Mouse (Mus musculus): ENCODE data around the gene Crtap.
"Not testable (repeated sequence)": the region's sequence is repeated elsewhere in the genome, so short reads cannot be mapped to it uniquely, and the experiment has no call there.

Gene Crtap

DNA sequence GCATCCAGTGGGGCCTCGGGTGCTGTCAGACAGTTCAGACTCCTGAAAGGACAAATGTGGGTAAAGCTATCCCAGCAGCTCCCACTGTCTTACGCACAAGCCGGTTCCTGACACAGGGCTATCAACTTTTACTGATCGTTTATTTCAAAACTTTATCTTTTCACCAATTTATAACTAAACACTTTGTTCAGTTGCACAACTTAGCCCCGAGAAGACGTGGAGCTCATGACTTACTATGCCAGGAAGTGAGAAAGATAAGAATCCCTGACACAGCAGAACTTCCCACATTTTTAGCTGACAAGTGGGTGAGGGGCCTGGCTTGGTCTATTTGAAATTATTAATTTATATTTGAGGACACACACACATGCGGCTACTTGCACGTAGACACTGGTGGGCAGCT lies 4.2 kb upstream of the Crtap start:
- no peak for DNase-seq

DNA sequence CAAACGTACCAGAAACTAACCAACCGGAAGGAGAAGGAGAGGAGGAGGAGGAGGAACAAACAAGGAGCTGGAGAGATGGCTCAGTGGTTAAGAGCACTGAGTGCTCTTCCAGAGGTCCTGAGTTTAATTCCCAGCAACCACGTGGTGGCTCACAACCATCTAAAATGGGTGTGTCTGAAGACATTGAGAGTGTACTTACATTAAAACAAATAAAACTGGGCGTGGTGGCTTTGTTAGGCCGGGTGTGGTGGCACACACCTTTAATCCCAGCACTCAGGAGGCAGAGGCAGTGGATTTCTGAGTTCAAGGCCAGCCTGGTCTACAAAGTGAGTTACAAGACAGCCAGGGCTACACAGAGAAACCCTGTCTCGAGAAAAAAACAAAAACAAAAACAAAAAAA lies 3.7 kb upstream of the Crtap start:
- DNase-seq = not testable (repeated sequence)

DNA sequence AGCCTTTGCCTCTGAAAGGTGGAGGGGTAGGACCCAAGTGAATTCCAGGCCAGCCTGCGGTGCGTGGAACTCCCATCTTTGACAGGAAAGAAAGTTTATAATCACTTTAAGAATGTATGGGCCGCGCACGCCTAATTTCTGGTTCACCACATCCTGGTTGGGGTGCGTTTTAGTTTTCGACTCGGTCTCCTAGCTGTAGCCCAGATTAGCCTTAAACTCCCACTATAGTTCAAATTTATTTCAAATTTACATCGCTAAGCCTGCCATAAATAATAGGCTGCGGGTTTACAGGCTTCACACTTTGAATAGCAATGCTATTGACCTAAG lies 237 bp upstream of the Crtap start:
- DNase-seq = no peak

DNA sequence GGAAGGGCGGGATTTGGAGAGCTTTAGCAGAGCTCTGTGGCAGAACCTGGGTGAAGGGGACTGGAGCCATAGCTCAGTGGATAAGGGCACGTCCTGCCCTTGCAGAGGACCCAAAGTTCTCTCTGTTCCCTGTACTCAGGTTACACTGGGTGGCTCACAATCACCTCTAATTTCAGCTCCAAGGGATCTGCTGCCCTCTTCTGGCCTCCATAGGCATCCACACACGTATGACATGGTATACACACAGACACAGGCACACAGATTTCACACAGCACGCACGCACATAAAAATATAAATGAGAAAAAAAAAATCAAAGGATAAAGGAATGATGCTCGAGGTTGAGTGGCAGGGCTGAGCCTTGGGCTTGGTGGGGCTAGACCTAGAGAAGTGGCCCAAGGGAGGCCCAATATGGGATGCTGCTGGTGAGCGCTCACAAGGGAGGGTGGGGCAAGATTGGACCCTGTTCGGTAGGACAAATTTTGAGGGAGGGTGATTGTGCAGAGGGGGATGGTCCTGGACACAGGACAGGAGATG lies 1.0 kb downstream of the Crtap start:
- DNase-seq = peak; percentile 26 to 39

DNA sequence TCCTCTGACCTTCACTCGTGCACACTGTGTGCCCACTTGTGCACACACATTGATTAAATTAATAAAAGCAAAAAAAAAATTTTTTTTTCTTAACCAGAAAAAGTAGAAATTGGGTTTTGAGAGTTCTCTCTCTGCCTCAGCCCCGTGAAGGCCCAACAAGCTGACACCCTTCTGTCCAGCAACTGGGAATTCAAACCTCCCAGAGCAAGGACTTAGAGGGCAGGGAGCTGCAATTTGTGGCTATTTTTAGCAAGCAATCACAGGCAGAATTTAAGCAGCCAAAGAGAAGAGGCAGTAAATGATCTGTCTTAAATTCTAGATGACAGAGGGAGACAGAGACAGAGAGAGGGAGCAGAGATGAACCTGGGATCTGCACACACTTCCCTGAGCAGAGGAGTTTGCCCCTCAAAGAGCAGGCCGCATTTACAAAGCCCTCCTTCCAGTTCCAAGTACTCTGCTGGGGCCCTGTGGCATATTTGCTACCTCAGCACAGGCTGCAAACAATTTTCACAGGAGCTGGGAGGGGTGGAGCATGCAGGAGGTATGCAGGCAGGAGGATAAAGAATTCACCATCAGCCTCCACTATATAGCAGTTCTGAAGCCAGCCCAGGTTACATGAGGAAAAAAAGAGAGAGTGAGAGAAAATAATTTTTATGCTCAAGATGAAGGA lies 1.6 kb downstream of the Crtap start:
- no peak for DNase-seq

DNA sequence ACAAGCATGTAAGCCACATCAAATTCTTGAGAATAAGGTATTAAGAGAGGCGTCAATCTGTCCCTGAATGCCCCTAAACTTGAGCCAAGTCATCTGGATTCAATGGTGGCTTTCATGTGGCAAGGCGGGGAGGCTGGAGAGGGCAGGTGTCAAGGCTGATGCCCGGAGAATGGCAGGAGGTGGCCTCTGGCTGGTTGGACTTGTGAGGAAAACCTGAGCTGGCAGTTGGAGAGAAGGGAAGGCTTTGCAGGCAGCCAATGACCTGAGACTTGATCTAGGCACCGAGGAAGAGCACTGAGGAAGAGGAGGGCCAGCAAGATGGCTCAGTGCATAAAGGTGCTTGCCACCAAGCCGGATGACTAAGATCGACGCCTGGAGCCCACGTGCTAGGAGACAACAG lies 2.2 kb downstream of the Crtap start:
- DNase-seq = peak; percentile 49 to 50

DNA sequence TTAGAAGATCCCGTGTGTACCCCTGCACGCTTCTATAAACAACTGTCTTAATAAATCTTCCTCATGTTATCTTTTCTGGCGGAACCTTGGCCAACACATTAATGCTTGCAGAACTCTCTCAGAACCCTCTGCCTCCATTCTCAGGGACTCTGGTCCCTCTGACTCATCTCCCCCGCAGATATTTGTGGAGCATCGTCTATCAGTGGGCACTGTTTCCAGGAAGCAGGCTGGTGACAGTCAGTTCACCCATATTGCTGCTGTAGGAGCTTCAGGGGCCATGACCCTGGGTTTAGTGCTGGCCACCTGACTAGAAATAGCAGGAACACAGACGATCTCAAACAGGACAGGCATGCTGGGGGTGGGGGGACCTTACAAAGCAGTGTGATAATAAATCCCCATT lies 3.4 kb downstream of the Crtap start:
- no peak for DNase-seq

DNA sequence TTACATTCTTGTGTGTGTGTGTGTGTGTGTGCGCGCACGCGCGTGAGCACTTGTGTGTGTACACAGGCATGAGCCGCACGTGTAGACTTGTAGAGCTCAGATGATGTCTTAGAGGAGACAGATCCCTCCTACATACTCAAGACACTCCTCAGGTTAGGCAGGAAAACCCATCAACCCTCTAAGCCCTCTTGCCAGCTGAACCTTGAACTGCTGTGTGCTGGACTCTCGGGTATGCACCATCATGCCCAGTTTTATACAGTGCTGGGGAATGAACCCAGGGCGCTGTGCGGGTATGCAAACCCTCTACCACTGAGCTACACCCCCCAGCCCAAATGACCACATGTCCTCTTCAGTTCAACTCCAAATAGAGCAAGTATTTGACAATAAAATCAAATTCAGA lies 5.3 kb downstream of the Crtap start:
- DNase-seq = no peak

DNA sequence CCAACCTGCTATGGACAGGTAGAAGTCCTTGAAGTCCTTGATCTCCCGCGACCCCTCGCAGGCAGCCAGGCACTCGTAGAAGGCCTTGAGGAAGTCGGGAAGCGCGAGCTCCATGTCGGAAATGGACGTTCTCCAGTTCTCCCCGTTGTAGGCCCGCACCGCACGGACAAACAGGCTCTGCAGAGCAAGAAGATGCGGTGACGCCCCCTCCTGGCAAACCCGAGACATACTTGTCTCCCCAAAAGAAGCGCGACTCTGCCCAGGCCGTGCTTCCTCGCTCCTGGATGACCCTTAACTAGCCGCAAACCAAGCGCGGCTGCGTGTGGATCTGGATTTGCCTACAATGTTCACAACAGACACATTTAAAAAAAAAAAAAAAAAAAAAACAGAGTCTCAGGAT lies 5.8 kb downstream of the Crtap start:
- no peak for DNase-seq

DNA sequence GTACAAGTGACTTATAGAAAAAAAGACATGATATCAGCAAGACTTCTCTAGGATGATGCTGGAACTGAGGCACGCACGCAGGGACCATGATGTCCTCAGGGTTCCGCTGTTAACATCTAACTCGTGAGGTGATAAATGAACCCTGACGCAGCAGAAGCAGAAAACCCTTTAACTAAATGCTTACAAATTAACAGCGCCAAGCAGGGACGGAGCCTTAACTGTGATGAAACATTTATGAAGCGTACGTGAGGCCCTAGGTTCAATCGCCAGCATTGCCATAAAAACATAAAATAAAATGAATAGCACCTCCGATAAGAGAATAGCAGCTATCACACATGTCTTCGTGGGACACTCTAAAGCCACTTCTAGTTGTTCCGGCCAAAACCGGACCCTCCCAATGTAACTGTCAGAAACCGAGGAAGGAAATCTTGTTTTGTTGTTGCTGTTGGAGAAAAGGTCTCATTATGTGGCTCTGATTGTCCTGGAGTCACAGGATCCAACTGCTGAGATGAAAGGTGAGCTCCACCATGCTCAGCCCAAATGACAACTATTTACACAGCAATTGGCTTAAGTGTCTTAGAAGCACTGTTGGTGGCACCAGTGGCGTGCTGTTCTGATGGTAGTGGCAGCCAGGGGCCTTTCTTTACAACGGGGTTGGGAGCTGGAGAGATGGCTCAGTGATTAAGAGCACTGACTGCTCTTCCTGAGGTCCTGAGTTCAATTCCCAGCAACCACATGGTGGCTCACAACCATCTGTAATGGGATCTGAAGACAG lies 7.4 kb downstream of the Crtap start:
- no peak for DNase-seq

DNA sequence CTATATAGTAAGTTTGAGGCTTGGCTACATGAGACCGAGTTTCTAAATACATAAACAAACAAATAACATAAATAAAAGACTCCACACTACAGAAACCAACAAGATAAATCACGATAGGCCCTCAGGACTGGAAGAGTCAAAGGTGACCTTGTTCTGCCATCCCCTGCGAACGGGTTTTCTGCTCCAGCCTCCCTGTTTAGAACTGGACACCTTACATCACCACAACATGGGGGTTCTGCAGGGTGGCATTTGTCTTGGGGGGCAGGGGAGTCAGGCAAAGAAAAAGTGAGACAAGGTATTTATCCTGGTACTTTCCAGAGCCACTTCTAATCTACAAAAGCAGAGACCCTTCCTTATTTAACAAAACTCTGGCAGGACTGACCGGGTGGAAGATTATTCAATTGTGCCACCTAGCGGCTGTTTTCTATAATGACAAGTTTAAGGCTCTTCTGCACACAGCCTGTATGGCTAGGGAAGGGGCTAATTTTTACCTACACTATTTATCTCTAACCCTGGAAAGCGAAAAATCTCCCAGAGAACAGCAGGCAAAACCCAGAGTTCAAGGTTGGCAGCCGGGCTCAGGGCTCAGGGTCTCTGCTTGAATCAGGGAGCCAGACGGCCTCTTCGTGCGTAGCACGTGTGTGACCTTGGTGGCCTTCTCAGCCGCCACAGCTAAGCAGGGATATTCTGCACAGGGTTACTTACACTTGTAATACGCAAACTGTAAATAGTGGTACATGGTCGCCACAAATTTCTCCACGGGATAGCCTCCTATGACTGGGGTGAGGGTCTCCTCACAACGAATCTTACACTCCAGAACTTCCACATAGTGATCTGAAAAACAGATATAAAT lies 9.4 kb downstream of the Crtap start:
- DNase-seq = peak; percentile 61 to 73

DNA sequence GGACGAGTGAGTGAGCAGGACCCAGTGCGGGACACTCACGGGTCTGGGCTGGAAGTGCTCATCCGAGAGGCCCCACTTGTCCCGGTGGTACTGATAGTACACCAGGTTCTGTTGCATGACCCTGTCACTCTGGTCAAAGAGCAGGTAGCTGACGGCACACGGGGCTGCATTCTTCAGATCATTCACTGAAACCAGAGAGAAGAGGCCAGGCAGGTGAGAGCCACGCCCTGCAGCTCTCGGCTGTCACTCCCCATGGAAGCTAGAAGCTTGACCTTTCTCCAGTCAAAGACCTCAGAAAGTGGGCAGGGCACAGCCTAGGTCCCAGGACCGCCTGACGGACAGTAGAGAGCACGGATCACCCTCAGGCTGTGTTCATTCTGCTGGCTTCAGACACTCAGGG lies 10.6 kb downstream of the Crtap start:
- DNase-seq = no peak

DNA sequence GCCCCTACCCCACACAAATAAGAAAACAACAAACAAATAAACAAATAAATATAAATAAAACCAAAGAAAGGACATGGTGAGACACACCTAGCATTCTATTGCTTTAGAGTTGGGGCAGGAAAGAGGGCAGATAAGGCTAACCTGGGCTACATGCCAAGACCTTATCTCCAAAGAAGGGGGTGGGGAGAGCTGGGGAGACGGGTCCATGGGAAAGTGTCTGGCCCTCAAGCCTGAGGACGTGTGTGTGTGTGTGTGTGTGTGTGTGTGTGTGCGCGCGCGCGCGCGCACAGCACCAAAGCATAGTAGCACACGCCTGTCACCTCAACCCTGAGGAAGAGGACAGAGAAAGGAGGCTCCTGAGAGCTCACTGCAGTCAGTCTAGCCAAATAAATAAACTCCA lies 13.3 kb downstream of the Crtap start:
- no peak for DNase-seq

DNA sequence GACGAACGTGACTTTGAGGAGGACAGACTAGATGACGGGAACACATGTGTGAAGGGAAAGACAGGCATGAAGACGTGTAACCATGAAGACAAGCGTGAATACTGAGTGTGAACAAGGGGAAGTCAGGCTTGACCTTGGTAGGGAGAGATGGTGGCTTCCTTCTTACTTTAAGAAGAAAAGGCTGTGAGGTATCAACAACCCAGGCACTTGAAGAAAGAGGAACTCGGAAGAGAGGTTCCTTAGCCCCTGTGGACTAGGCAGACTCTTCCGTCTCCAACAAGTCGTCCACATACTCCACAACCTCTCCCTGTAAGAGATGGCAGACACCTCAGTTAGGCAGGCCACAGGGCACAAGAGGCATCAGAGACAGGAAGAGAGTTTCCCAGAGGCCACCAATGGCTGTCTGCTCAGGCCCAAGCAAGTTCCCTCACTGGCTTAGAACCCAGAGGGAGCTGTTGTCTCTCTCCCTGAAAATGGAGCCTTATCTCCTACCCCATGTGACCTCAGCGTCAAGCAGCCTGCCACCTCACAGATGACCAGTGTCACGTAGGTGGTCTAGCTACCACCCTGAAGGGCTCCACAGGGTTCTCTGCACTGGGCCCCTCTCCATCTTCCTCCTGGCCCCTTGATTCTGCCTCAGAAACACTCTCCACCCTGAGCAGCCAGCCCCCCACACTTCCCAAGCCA lies 15.1 kb downstream of the Crtap start:
- no peak for DNase-seq

DNA sequence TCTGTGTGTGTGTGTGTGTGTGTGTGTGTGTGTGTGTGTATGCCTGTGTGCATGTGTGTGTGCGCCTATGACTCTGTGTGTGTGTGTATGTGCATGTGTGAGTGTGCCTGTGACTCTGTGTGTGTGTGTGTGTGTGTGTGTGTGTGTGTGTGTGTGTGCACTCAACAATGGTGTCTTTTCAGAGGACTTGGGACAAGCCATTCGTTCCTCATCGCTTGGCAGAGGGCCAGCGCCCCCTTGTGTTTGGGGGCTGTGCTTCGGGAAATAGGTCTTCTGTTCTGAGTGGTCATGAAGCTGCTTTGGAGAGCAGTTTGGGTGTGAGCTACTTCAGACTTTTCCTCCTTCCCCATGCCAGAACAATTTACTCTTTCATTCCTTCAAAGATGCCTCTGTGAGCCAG lies 18.8 kb downstream of the Crtap start:
- DNase-seq = peak; percentile 37 to 59

DNA sequence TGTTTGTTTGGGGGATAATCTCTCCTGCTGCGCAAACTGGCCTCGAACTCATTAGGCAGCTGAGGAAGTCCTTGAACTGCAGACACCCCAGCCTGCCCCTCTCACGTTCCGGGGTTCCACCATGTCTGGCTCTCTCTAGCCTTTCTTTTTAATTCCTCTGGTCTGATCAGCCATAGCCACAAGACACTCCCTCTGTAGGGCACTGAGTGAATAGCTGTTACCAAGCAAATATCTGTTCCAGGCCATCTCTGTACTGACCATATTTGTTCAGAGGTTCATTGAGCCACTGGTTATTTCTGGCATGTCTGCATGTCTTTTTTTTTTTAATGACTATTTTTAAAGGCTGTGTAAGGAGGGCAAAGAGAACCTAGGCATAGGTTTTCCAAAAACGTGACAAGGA lies 21.1 kb downstream of the Crtap start:
- DNase-seq = peak; percentile 28 to 33

DNA sequence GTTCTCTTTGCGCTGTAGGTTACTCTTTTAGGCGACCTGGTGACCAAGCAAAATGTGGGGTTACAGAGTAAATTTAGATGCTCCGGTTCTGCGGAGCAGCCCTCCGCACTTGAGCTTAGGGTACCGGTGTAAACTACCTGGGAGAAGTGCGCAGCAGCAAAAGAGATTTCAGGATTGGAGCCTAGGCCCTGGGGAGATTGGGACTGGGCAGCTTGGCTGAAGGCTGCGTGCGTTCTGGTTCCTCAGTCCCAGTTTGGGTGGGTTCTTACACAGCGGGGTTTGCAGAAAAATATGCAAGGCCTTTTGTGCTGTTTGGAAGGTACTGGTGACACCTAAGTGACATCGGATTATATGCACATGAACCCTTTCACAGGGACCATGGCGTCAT lies 22.0 kb downstream of the Crtap start:
- DNase-seq = no peak

DNA sequence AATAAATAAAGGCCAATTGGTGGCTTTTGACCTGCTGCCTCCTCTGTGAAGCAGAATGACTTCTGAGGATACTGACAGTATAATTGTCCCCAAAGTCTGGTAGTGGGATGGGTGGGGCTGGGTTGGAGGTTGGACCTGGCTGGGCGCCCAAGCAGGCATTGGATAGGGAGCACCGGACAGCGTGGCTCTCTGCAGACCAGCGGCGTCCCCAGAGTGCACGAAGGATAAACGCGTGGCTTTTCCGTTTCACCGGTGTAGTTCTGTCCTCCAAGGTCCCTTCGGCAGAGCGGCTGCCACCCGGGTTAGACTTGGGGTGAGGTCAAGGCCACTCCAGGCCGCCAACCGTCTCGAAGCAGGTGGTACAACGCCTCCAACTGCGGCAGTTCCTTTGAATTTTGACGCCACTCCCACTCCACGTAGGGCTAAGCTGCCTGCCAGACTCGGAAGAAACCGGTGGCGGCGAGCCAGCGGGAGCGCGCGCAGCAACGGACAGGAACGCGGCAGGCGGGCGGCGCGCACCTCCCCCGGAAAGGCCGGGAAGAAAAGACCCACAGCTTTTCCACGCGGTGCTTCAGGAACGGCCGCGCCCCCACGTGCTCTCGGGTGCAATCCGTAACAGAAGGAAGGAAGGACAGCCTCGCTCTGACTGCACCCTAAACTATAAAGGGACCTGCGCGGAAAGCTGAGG lies 22.5 kb downstream of the Crtap start:
- DNase-seq = peak; percentile 86 to 89

DNA sequence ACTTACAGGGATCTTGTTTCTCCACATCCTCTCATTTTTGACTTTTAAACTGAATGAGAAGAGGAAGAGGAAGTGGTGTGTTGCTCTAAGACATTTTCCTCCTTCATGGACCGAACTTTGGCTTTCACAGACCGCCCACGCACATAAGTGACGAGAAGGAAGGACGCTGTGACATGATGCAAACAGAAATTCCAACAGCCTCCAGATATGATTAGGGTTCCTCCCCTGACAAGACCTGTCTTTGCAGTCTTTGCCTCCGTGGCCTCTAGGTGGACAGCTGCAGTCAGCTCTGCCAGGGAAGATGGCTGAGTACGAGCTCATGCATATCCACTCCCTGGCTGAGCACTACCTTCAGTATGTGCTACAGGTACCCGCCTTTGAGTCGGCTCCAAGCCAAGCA lies 60.6 kb downstream of the Crtap start, which contains the start of gene Bcl2a1c:
Bcl2a1c (plus strand) TSS at position 281 of the 400 bp plus-strand sequence.
- DNase-seq = not testable (repeated sequence)

DNA sequence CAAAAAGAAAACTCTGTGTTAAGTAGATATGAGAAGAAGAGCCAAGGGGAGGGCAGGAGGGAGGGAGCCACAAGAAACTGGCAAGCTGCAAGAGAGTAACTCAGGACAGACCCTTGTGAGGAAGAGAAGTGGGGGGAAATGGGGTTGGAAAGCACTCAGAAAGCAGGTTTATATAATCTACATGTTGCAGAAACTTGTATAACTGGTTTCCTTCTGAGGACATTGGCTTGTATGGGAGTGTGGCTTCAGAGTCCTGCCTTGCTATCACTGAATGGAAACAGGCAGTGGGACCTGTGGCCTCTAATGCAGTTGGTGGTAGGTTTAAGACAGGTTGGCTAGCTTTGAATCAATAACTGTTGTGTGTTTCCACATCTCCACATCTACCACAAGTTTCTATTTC lies 62.1 kb downstream of the Crtap start:
- DNase-seq = not testable (repeated sequence)

DNA sequence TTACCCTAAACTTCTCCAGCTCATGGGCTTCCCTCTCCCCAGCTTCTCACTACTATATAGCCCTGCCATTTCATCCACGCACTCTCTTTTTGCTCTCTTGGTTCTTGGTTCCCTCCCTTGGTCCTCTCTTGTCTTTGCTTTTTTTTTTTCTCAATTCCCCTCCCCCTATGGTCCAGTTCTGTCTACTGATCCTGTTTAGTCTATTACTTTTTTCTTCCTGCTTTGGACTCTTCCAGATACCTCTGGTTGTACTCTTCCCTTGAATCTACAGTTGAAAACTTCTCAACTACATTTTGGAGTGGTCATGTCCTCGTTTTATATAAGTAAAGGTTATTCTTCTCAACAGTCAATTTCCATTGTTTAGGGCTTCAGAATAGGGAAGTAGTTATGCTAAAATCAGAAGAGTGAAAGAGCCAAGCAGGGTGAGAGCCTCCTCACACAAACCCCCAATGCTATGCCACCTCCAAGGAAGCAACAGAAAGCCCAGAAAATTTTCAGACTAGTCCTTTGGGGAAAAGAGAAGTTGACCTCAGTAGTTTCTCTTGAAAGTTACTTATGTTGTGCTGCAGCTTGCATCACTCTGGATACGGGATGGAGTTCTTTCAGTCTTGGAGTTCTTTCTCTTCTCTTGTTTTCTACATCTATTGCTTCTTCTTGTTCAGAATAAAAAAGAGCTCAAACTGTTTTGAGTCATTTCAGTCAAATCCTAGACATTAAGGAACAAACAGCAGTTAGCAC lies 64.3 kb downstream of the Crtap start:
- no peak for DNase-seq

Measured in cerebellum, postnatal 10 days (tissue).